27 mouse cellular contexts compared by ENCODE assay signal in the genomic region with DNA sequence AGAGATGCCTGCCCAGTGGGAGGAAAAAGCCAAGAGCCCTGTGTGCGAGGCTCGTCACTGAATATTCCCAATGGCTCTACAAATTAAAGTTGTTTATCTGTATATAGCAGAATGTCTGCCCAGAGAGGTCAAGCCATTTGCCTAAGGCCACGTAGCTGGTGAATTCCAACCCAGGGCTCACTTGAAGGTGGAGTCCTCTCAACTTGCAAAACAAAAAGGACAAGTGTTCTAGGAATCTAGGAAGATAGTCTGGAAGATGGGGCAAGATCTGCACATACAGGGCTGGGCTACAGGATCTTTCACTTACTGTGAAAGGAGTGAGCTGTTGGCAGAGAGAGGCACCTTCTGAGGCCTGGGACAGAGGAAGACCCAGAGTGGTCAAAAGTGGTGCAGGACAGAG. TPM values are rescaled to one million over a fixed set of nuclear protein-coding genes. Genes with fewer than 3 reads are reported as not detected.
DNase-seq lines count a peak whose midpoint lies in the region; ATAC-seq and TF ChIP-seq lines count a peak whose summit lies in the region.
"Had no signal": no experiment of that assay in that cellular context is flagged by ENCODE, and none has a peak within 500 bp of the region (broad histone marks: within the 10 kb centered on the region; RNA-seq: fewer than 3 reads in every experiment).

No protein-coding gene starts in this region.

- H3K27ac ChIP-seq in forebrain, embryonic 13.5 days: peak overlapping the region; percentile 25; the same call in 1 of the 2 replicates
- H3K27ac ChIP-seq in forebrain, embryonic 14.5 days (ENCODE audit: low read depth, low read length): no peak overlapping the region
- H3K27ac ChIP-seq in neural tube, embryonic 13.5 days (replicated peaks): peak overlapping the region; percentile 9; the same call in 1 of the 2 replicates
- H3K27ac ChIP-seq in midbrain, embryonic 11.5 days (ENCODE audit: low read depth, low read length): no peak overlapping the region
- H3K27ac ChIP-seq in liver, postnatal 0 days (ENCODE audit: low read depth): no peak overlapping the region
- H3K27ac ChIP-seq: embryonic facial prominence, embryonic 13.5 days; kidney, postnatal 0 days; limb, embryonic 10.5 days; liver, embryonic 15.5 days had no signal

- 72% methylated on average over 3 of the region's 3 CpGs for WGBS in forebrain, embryonic 13.5 days
- WGBS in forebrain, embryonic 14.5 days: 73% methylated on average over 3 of the region's 3 CpGs
- 73% methylated on average over 3 of the region's 3 CpGs for WGBS in neural tube, embryonic 13.5 days
- 91% methylated on average over 3 of the region's 3 CpGs for WGBS in midbrain, embryonic 11.5 days
- 84% methylated on average over 3 of the region's 3 CpGs for WGBS in liver, postnatal 0 days (ENCODE audit: insufficient replicate concordance)

- DNase-seq in forebrain, embryonic 14.5 days (ENCODE audit: low spot score): no peak
- no peak for DNase-seq in neural tube, embryonic 10.5 days (ENCODE audit: extremely low spot score, low spot score)
- peak; percentile 77 for DNase-seq in midbrain, embryonic 11.5 days (ENCODE audit: low spot score, missing footprints)
- DNase-seq in gastrocnemius, adult 18-20 months (ENCODE audit: low spot score): no peak
- DNase-seq in liver, postnatal 0 days: no peak
- DNase-seq in left cerebral cortex, adult 8-10 months (ENCODE audit: low spot score in 2 of 2): no peak
- DNase-seq: cerebellum, adult 2 months; cerebellum, postnatal 25 days; embryo, embryonic 11 days; gastrocnemius, postnatal 14 days; heart, adult 11 months; heart, postnatal 10 days; liver; lung, postnatal 4 days had no signal

- no peak overlapping the region for H3K4me3 ChIP-seq in forebrain, embryonic 13.5 days
- no peak overlapping the region for H3K4me3 ChIP-seq in forebrain, embryonic 14.5 days (ENCODE audit: low read depth, low read length)
- no peak overlapping the region for H3K4me3 ChIP-seq in neural tube, embryonic 13.5 days
- H3K4me3 ChIP-seq in midbrain, embryonic 11.5 days (ENCODE audit: low read depth, low read length): no peak overlapping the region
- H3K4me3 ChIP-seq in liver, postnatal 0 days (ENCODE audit: low read depth, low read length): no peak overlapping the region
- H3K4me3 ChIP-seq: embryonic facial prominence, embryonic 13.5 days; erythroblast, embryonic 14.5 days; heart, embryonic 12.5 days; limb, embryonic 10.5 days; liver, embryonic 15.5 days had no signal

- H3K9ac ChIP-seq in forebrain, embryonic 13.5 days: no peak overlapping the region
- no peak overlapping the region for H3K9ac ChIP-seq in forebrain, embryonic 14.5 days (ENCODE audit: low read length)
- no peak overlapping the region; the same call in 1 of the 2 replicates for H3K9ac ChIP-seq in neural tube, embryonic 13.5 days
- no peak overlapping the region for H3K9ac ChIP-seq in midbrain, embryonic 11.5 days (ENCODE audit: low read length)
- H3K9ac ChIP-seq in liver, postnatal 0 days (replicated peaks): no peak overlapping the region
- H3K9ac ChIP-seq: embryonic facial prominence, embryonic 13.5 days; heart, embryonic 12.5 days; liver, embryonic 15.5 days had no signal

- no peak for TF ChIP-seq EP300 in liver, postnatal 0 days (IDR thresholded peaks at IDR 0.05; ENCODE audit: low read depth)

- no peak for TF ChIP-seq CTCF in liver, postnatal 0 days (IDR thresholded peaks at IDR 0.05; ENCODE audit: low read depth)

- no peak overlapping the region for H3K4me2 ChIP-seq in forebrain, embryonic 13.5 days
- H3K4me2 ChIP-seq in forebrain, embryonic 14.5 days (ENCODE audit: low read length): no peak overlapping the region
- H3K4me2 ChIP-seq in neural tube, embryonic 13.5 days: no peak overlapping the region
- no peak overlapping the region for H3K4me2 ChIP-seq in midbrain, embryonic 11.5 days
- no peak overlapping the region for H3K4me2 ChIP-seq in liver, postnatal 0 days (ENCODE audit: low read depth, low read length)
- H3K4me2 ChIP-seq: embryonic facial prominence, embryonic 13.5 days; heart, embryonic 12.5 days; liver, embryonic 15.5 days had no signal

- H3K9me3 ChIP-seq in forebrain, embryonic 13.5 days (replicated peaks): no peaks in the 10 kb centered on the region; the same call in 1 of the 2 replicates
- H3K9me3 ChIP-seq in forebrain, embryonic 14.5 days (replicated peaks; ENCODE audit: control insufficient read depth, low read length): no peaks in the 10 kb centered on the region
- H3K9me3 ChIP-seq in neural tube, embryonic 13.5 days: no peaks in the 10 kb centered on the region
- H3K9me3 ChIP-seq in midbrain, embryonic 11.5 days (ENCODE audit: control insufficient read depth, low read length): no peaks in the 10 kb centered on the region
- H3K9me3 ChIP-seq in liver, postnatal 0 days (ENCODE audit: low read length): no peaks in the 10 kb centered on the region
- H3K9me3 ChIP-seq: embryonic facial prominence, embryonic 13.5 days; heart, embryonic 12.5 days; limb, embryonic 10.5 days; liver, embryonic 15.5 days had no signal

- no peaks in the 10 kb centered on the region for H3K27me3 ChIP-seq in forebrain, embryonic 13.5 days
- no peaks in the 10 kb centered on the region for H3K27me3 ChIP-seq in forebrain, embryonic 14.5 days (replicated peaks; ENCODE audit: control insufficient read depth, insufficient read depth, low read length)
- no peaks in the 10 kb centered on the region for H3K27me3 ChIP-seq in neural tube, embryonic 13.5 days
- H3K27me3 ChIP-seq in midbrain, embryonic 11.5 days (ENCODE audit: control insufficient read depth, insufficient read depth, low read length): no peaks in the 10 kb centered on the region
- no peaks in the 10 kb centered on the region for H3K27me3 ChIP-seq in liver, postnatal 0 days (ENCODE audit: insufficient read depth, low read length)
- H3K27me3 ChIP-seq: embryonic facial prominence, embryonic 13.5 days; liver, embryonic 15.5 days had no signal

- peaks cover 15% of the 10 kb centered on the region for H3K4me1 ChIP-seq in forebrain, embryonic 13.5 days
- peaks cover 4% of the 10 kb centered on the region; the same call in 1 of the 2 replicates for H3K4me1 ChIP-seq in forebrain, embryonic 14.5 days (ENCODE audit: control insufficient read depth, insufficient read depth, low read length)
- peaks cover 12% of the 10 kb centered on the region for H3K4me1 ChIP-seq in neural tube, embryonic 13.5 days (replicated peaks)
- H3K4me1 ChIP-seq in midbrain, embryonic 11.5 days (ENCODE audit: control insufficient read depth, insufficient read depth, low read length): no peaks in the 10 kb centered on the region
- H3K4me1 ChIP-seq in liver, postnatal 0 days (ENCODE audit: insufficient read depth): no peaks in the 10 kb centered on the region
- H3K4me1 ChIP-seq: heart, embryonic 12.5 days; liver, embryonic 15.5 days had no signal

- no peaks in the 10 kb centered on the region for H3K36me3 ChIP-seq in forebrain, embryonic 13.5 days (ENCODE audit: poor library complexity, severe bottlenecking)
- no peaks in the 10 kb centered on the region for H3K36me3 ChIP-seq in forebrain, embryonic 14.5 days (ENCODE audit: control insufficient read depth, insufficient read depth, low read length)
- H3K36me3 ChIP-seq in neural tube, embryonic 13.5 days: no peaks in the 10 kb centered on the region
- H3K36me3 ChIP-seq in midbrain, embryonic 11.5 days (ENCODE audit: control insufficient read depth, insufficient read depth, low read length): no peaks in the 10 kb centered on the region
- H3K36me3 ChIP-seq in liver, postnatal 0 days (replicated peaks; ENCODE audit: insufficient read depth, low read length): no peaks in the 10 kb centered on the region
- H3K36me3 ChIP-seq: embryonic facial prominence, embryonic 13.5 days; G1E; heart, embryonic 12.5 days; limb, embryonic 10.5 days; liver, embryonic 15.5 days had no signal

- no peak for ATAC-seq in forebrain, embryonic 13.5 days
- ATAC-seq in forebrain, embryonic 14.5 days: no peak
- ATAC-seq in neural tube, embryonic 13.5 days (ENCODE audit: low read depth): no peak
- no peak for ATAC-seq in midbrain, embryonic 11.5 days (ENCODE audit: low FRiP score)
- ATAC-seq in liver, postnatal 0 days: no peak
- ATAC-seq: activated CD4-positive, CD25-positive, alpha-beta regulatory T cell, adult 4 months; forebrain, embryonic 16.5 days; intestine, postnatal 0 days; Patski had no signal

RNA-seq across cellular contexts. Expression of a gene that starts 44.0 kb away (rescaled TPM):
- polyA plus RNA-seq in forebrain, embryonic 13.5 days (2015; fragmentation: Nextera tagmentation; extraction: Ambion mirVana): 140 and 148 TPM in 2 replicates
- 154 and 173 TPM in 2 replicates for polyA plus RNA-seq in forebrain, embryonic 14.5 days (2014; fragmentation: Nextera tagmentation; extraction: Ambion mirVana)
- polyA plus RNA-seq in neural tube, embryonic 13.5 days (2015; fragmentation: Nextera tagmentation; extraction: Ambion mirVana): 151 and 167 TPM in 2 replicates
- polyA plus RNA-seq in midbrain, embryonic 11.5 days (2014; fragmentation: Nextera tagmentation; extraction: Ambion mirVana): 186 and 197 TPM in 2 replicates
- 10 to 100 TPM; 54.6 to 57.3 TPM for total RNA-seq in gastrocnemius, adult 18-20 months (2021)
- 349 and 355 TPM in 2 replicates for polyA plus RNA-seq in liver, postnatal 0 days (2015; fragmentation: Nextera tagmentation; extraction: Ambion mirVana)
- total RNA-seq in left cerebral cortex, adult 8-10 months (2022): 10 to 100 TPM; 41.7 to 50.8 (median 46.0) TPM

Comparison
In these comparisons a context has a peak if more than half of its experiments do, and no peak if none do; other contexts are left out.
1. H3K27ac ChIP-seq: peak in forebrain, embryonic 13.5 days (single experiment) and neural tube, embryonic 13.5 days (single experiment); none in forebrain, embryonic 14.5 days (single experiment), midbrain, embryonic 11.5 days (single experiment) and liver, postnatal 0 days (single experiment).